23 mouse cellular contexts compared by ENCODE assay signal in the genomic region with DNA sequence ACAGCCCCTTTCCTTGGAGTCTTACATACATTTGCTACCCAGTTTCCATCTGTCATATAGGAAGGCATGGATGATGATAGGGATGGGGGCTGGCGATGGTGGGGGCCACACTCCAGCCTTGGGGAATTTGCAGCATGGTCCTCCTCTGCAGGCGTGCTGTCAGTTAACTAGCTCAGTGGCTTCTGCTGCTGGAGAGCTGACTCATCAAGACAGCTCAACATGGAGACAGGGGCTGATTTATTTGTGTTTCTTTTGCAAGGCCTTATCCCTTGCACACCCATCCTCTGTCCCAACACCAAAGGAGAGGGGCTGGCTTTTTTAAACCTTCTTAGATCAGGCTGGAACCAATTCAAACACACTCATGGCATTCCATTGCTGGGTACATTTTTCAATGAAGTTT.
DNase-seq lines count a peak whose midpoint lies in the region; ATAC-seq and TF ChIP-seq lines count a peak whose summit lies in the region.
"Had no signal": no experiment of that assay in that cellular context is flagged by ENCODE, and none has a peak within 500 bp of the region (broad histone marks: within the 10 kb centered on the region; RNA-seq: fewer than 3 reads in every experiment).

No protein-coding gene starts in this region.

- no peak for ATAC-seq in forebrain, postnatal 0 days
- ATAC-seq: forebrain, embryonic 15.5 days; intestine, postnatal 0 days; Patski had no signal

- H3K9me3 ChIP-seq in forebrain, postnatal 0 days (ENCODE audit: low read length): no peaks in the 10 kb centered on the region
- H3K9me3 ChIP-seq: embryonic facial prominence, embryonic 10.5 days; embryonic facial prominence, embryonic 13.5 days; forebrain, embryonic 12.5 days; forebrain, embryonic 15.5 days; hindbrain, embryonic 12.5 days; hindbrain, embryonic 15.5 days had no signal

- H3K36me3 ChIP-seq in forebrain, postnatal 0 days (ENCODE audit: insufficient read depth): no peaks in the 10 kb centered on the region
- H3K36me3 ChIP-seq: embryonic facial prominence, embryonic 10.5 days; embryonic facial prominence, embryonic 13.5 days; forebrain, embryonic 12.5 days; forebrain, embryonic 15.5 days; hindbrain, embryonic 12.5 days; hindbrain, embryonic 15.5 days had no signal

- H3K4me2 ChIP-seq in forebrain, postnatal 0 days (ENCODE audit: low read depth): no peak overlapping the region
- H3K4me2 ChIP-seq: embryonic facial prominence, embryonic 13.5 days; forebrain, embryonic 12.5 days; forebrain, embryonic 15.5 days; heart, embryonic 11.5 days; hindbrain, embryonic 12.5 days; hindbrain, embryonic 15.5 days had no signal

- TF ChIP-seq CTCF in forebrain, postnatal 0 days (IDR thresholded peaks at IDR 0.05; ENCODE audit: low read depth): no peak

- H3K9ac ChIP-seq in forebrain, postnatal 0 days: no peak overlapping the region
- H3K9ac ChIP-seq: embryonic facial prominence, embryonic 13.5 days; forebrain, embryonic 12.5 days; forebrain, embryonic 15.5 days; hindbrain, embryonic 12.5 days; hindbrain, embryonic 15.5 days had no signal

- H3K4me3 ChIP-seq in forebrain, postnatal 0 days (ENCODE audit: low read depth, low read length): no peak overlapping the region
- H3K4me3 ChIP-seq: embryonic facial prominence, embryonic 10.5 days; embryonic facial prominence, embryonic 13.5 days; erythroblast, embryonic 14.5 days; forebrain, embryonic 12.5 days; forebrain, embryonic 15.5 days; hindbrain, embryonic 12.5 days; hindbrain, embryonic 15.5 days had no signal

- H3K27ac ChIP-seq in forebrain, postnatal 0 days (ENCODE audit: low read depth, low read length): no peak overlapping the region
- H3K27ac ChIP-seq: embryonic facial prominence, embryonic 10.5 days; embryonic facial prominence, embryonic 13.5 days; forebrain, embryonic 12.5 days; forebrain, embryonic 15.5 days; hindbrain, embryonic 12.5 days had no signal

- H3K4me1 ChIP-seq in forebrain, postnatal 0 days (ENCODE audit: insufficient read depth): no peaks in the 10 kb centered on the region

- DNase-seq in embryo, embryonic 10 days (ENCODE audit: low spot score): peak; percentile 37
- no peak for DNase-seq in embryo, embryonic 11 days
- peak; percentile 52 for DNase-seq in adrenal gland, adult 8-10 months
- peak; percentile 12 for DNase-seq in adrenal gland, postnatal 25 days
- no peak for DNase-seq in left cerebral cortex, adult 9 months (ENCODE audit: low spot score in 2 of 2)
- DNase-seq in forebrain, postnatal 0 days: no peak
- no peak for DNase-seq in layer of hippocampus, adult 18-20 months (ENCODE audit: low spot score in 2 of 2)
- DNase-seq: cerebellum, adult 11-12 months; cerebellum, adult 8-10 months; cerebellum, postnatal 14 days; gastrocnemius, postnatal 10 days; heart, adult 11 months; kidney, adult 2 months had no signal

- WGBS in forebrain, postnatal 0 days: 86% methylated on average over 2 of the region's 2 CpGs

- no peaks in the 10 kb centered on the region; the same call in 1 of the 2 replicates for H3K27me3 ChIP-seq in forebrain, postnatal 0 days (ENCODE audit: insufficient read depth, low read length)
- H3K27me3 ChIP-seq: embryonic facial prominence, embryonic 13.5 days; hindbrain, embryonic 12.5 days; hindbrain, embryonic 15.5 days had no signal

Comparison
In these comparisons a context has a peak if more than half of its experiments do, and no peak if none do; other contexts are left out.
1. DNase-seq: peak in embryo, embryonic 10 days (single experiment), adrenal gland, adult 8-10 months (single experiment) and adrenal gland, postnatal 25 days (single experiment); none in embryo, embryonic 11 days (single experiment), left cerebral cortex, adult 9 months (0 of 2), forebrain, postnatal 0 days (single experiment) and layer of hippocampus, adult 18-20 months (0 of 2).